Mouse (Mus musculus): ENCODE results near the gene Ctf2. TPM values are rescaled to one million over a fixed set of nuclear protein-coding genes. Genes with fewer than 3 reads are reported as not detected.
A peak's percentile ranks its signal among the peaks of the same experiment; 100 is the strongest.

Ctf2 gene
- polyA plus RNA-seq, 2 experiments = 0.03 to 0.34 TPM

- peak overlapping the region; percentile 12; the same call in 1 of the 2 replicates for H3K9ac ChIP-seq (ENCODE audit: low read depth, low read length, severe bottlenecking)
- DNase-seq (ENCODE audit: low spot score) = no peak
- H3K27ac ChIP-seq (replicated peaks; ENCODE audit: low read depth, low read length) = no peak overlapping the region
- H3K4me1 ChIP-seq (ENCODE audit: control insufficient read depth, insufficient read depth, low read length) = no peaks in the 10 kb centered on the region
- ATAC-seq (ENCODE audit: low FRiP score, low read depth) = no peak
- WGBS = 66% methylated on average over 5 of the region's 5 CpGs
- no peaks in the 10 kb centered on the region for H3K27me3 ChIP-seq (ENCODE audit: control insufficient read depth, insufficient read depth, low read length)
- H3K9me3 ChIP-seq (ENCODE audit: control insufficient read depth, low read length) = no peaks in the 10 kb centered on the region
- no peak overlapping the region for H3K4me3 ChIP-seq (replicated peaks; ENCODE audit: low read length)
- TF ChIP-seq POLR2A (IDR thresholded peaks at IDR 0.05; ENCODE audit: borderline replicate concordance, extremely low read depth, insufficient read depth, insufficient read length) = no peak
- H3K36me3 ChIP-seq (ENCODE audit: control insufficient read depth, insufficient read depth, low read length) = peaks cover 100% of the 10 kb centered on the region
- no peak overlapping the region for H3K4me2 ChIP-seq (replicated peaks; ENCODE audit: low read depth, low read length, severe bottlenecking)
These were observed 21.2 kb upstream of the Ctf2 start for GRCm38 (mm10) chr7:127753158-127753557.

GRCm38 (mm10) chr7:127752069-127752468, 20.1 kb upstream of the Ctf2 start:
- no peaks in the 10 kb centered on the region for H3K27me3 ChIP-seq (ENCODE audit: control insufficient read depth, insufficient read depth, low read length)
- H3K9ac ChIP-seq (ENCODE audit: low read depth, low read length, severe bottlenecking) = no peak overlapping the region
- H3K27ac ChIP-seq (replicated peaks; ENCODE audit: low read depth, low read length) = no peak overlapping the region
- H3K36me3 ChIP-seq (ENCODE audit: control insufficient read depth, insufficient read depth, low read length) = peaks cover 92% of the 10 kb centered on the region
- no peaks in the 10 kb centered on the region for H3K9me3 ChIP-seq (ENCODE audit: control insufficient read depth, low read length)
- H3K4me1 ChIP-seq (ENCODE audit: control insufficient read depth, insufficient read depth, low read length) = 0 out of 2 replicates have a peak, but pooled peaks cover 3% of the 10 kb centered on the region
- 89% methylated on average over 14 of the region's 27 CpGs for WGBS
- no peak overlapping the region for H3K4me3 ChIP-seq (replicated peaks; ENCODE audit: low read length)
- no peak for ATAC-seq (ENCODE audit: low FRiP score, low read depth)
- DNase-seq (ENCODE audit: low spot score) = no peak
- H3K4me2 ChIP-seq (replicated peaks; ENCODE audit: low read depth, low read length, severe bottlenecking) = no peak overlapping the region
- no peak for TF ChIP-seq POLR2A (IDR thresholded peaks at IDR 0.05; ENCODE audit: borderline replicate concordance, extremely low read depth, insufficient read depth, insufficient read length)

GRCm38 (mm10) chr7:127751619-127752018, 19.7 kb upstream of the Ctf2 start:
- ATAC-seq (ENCODE audit: low FRiP score, low read depth) (no peak), DNase-seq (ENCODE audit: low spot score) (no peak)
- H3K9ac ChIP-seq (ENCODE audit: low read depth, low read length, severe bottlenecking) = no peak overlapping the region
- peaks cover 87% of the 10 kb centered on the region for H3K36me3 ChIP-seq (ENCODE audit: control insufficient read depth, insufficient read depth, low read length)
- no peak for TF ChIP-seq POLR2A (IDR thresholded peaks at IDR 0.05; ENCODE audit: borderline replicate concordance, extremely low read depth, insufficient read depth, insufficient read length)
- no peak overlapping the region for H3K4me3 ChIP-seq (replicated peaks; ENCODE audit: low read length)
- H3K27ac ChIP-seq (replicated peaks; ENCODE audit: low read depth, low read length) = no peak overlapping the region
- WGBS = 94% methylated on average over 5 of the region's 5 CpGs
- H3K27me3 ChIP-seq (ENCODE audit: control insufficient read depth, insufficient read depth, low read length) = no peaks in the 10 kb centered on the region
- H3K4me2 ChIP-seq (replicated peaks; ENCODE audit: low read depth, low read length, severe bottlenecking) = no peak overlapping the region
- H3K9me3 ChIP-seq (ENCODE audit: control insufficient read depth, low read length) = no peaks in the 10 kb centered on the region
- 0 out of 2 replicates have a peak, but pooled peaks cover 3% of the 10 kb centered on the region for H3K4me1 ChIP-seq (ENCODE audit: control insufficient read depth, insufficient read depth, low read length)

- H3K27me3 ChIP-seq (ENCODE audit: control insufficient read depth, insufficient read depth, low read length) = no peaks in the 10 kb centered on the region
- H3K9me3 ChIP-seq (ENCODE audit: control insufficient read depth, low read length) = no peaks in the 10 kb centered on the region
- 87% methylated on average over 19 of the region's 19 CpGs for WGBS
- no peak overlapping the region for H3K9ac ChIP-seq (ENCODE audit: low read depth, low read length, severe bottlenecking)
- no peak overlapping the region for H3K4me3 ChIP-seq (replicated peaks; ENCODE audit: low read length)
- H3K27ac ChIP-seq (replicated peaks; ENCODE audit: low read depth, low read length) = no peak overlapping the region
- H3K4me1 ChIP-seq (ENCODE audit: control insufficient read depth, insufficient read depth, low read length) = 0 out of 2 replicates have a peak, but pooled peaks cover 3% of the 10 kb centered on the region
- DNase-seq (ENCODE audit: low spot score) = peak; percentile 56
- H3K36me3 ChIP-seq (ENCODE audit: control insufficient read depth, insufficient read depth, low read length) = peaks cover 76% of the 10 kb centered on the region
- no peak for TF ChIP-seq POLR2A (IDR thresholded peaks at IDR 0.05; ENCODE audit: borderline replicate concordance, extremely low read depth, insufficient read depth, insufficient read length)
- H3K4me2 ChIP-seq (replicated peaks; ENCODE audit: low read depth, low read length, severe bottlenecking) = no peak overlapping the region
- no peak for ATAC-seq (ENCODE audit: low FRiP score, low read depth)
These were observed 18.5 kb upstream of the Ctf2 start for GRCm38 (mm10) chr7:127750131-127751127.

GRCm38 (mm10) chr7:127748235-127748560, 16.2 kb upstream of the Ctf2 start:
- no peak for TF ChIP-seq POLR2A (IDR thresholded peaks at IDR 0.05; ENCODE audit: borderline replicate concordance, extremely low read depth, insufficient read depth, insufficient read length)
- Histone ChIP-seq H3K4me1 (ENCODE audit: control insufficient read depth, insufficient read depth, low read length) (peaks cover 10% of the 10 kb centered on the region; the same call in 1 of the 2 replicates), H3K36me3 (ENCODE audit: control insufficient read depth, insufficient read depth, low read length) (peaks cover 53% of the 10 kb centered on the region), H3K27ac (replicated peaks; ENCODE audit: low read depth, low read length) (no peak overlapping the region), H3K9ac (ENCODE audit: low read depth, low read length, severe bottlenecking) (0 out of 2 replicates have a peak overlapping the region, but pooled peaks have one; percentile 72), H3K4me3 (replicated peaks; ENCODE audit: low read length) (no peak overlapping the region), H3K4me2 (replicated peaks; ENCODE audit: low read depth, low read length, severe bottlenecking) (peak overlapping the region; percentile 55; the same call in 1 of the 2 replicates), H3K9me3 (ENCODE audit: control insufficient read depth, low read length) (no peaks in the 10 kb centered on the region), H3K27me3 (ENCODE audit: control insufficient read depth, insufficient read depth, low read length) (no peaks in the 10 kb centered on the region)
- 97% methylated on average over 28 of the region's 28 CpGs for WGBS
- DNase-seq (ENCODE audit: low spot score) (no peak), ATAC-seq (ENCODE audit: low FRiP score, low read depth) (no peak)
